8 mouse cellular contexts compared by ENCODE assay signal in the genomic region with DNA sequence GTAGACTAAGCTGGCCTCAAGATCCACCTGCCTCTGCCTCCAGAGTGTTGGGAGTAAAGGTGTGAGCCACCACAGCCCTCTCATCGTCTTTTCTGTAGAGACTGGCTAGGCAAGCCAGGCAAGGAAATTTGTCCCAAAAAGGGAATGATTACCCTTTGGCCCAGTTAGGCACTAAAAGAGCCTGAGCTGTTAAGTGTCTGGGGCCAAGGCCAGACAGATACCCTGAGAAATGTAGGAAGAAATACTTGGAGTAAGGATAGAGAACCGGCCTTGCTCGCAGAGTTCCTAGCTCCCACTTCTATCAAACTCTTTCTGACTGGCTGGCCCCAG. TPM values are rescaled to one million over a fixed set of nuclear protein-coding genes. Genes with fewer than 3 reads are reported as not detected.
A peak's percentile ranks its signal among the peaks of the same experiment; 100 is the strongest.
DNase-seq lines count a peak whose midpoint lies in the region; ATAC-seq lines count a peak whose summit lies in the region.

No protein-coding gene starts in this region.

- DNase-seq in lung, postnatal 10 days = no peak
- no peak for DNase-seq in left cerebral cortex, adult 11 months (ENCODE audit: low spot score)
- no peak for DNase-seq in right cerebral cortex, postnatal 36 days (ENCODE audit: low spot score in 2 of 2)
- no peak for DNase-seq in right cerebral cortex, adult 18-20 months

- H3K9me3 ChIP-seq in lung, embryonic 15.5 days = no peaks in the 10 kb centered on the region
- H3K9me3 ChIP-seq in embryonic facial prominence, embryonic 13.5 days = no peaks in the 10 kb centered on the region
- no peaks in the 10 kb centered on the region for H3K9me3 ChIP-seq in intestine, embryonic 15.5 days
- H3K9me3 ChIP-seq in neural tube, embryonic 13.5 days = no peaks in the 10 kb centered on the region

- 1% methylated on average over 3 of the region's 3 CpGs for WGBS in lung, embryonic 15.5 days
- under 1% methylated on average over 3 of the region's 3 CpGs for WGBS in embryonic facial prominence, embryonic 13.5 days
- under 1% methylated on average over 3 of the region's 3 CpGs for WGBS in intestine, embryonic 15.5 days
- WGBS in neural tube, embryonic 13.5 days = 2% methylated on average over 3 of the region's 3 CpGs

- ATAC-seq in lung, embryonic 15.5 days (ENCODE audit: borderline replicate concordance, extremely low read depth, low FRiP score, low TSS enrichment) = no peak
- no peak for ATAC-seq in embryonic facial prominence, embryonic 13.5 days (ENCODE audit: insufficient number of reproducible peaks, insufficient read depth, low FRiP score, low TSS enrichment, low read depth)
- ATAC-seq in intestine, embryonic 15.5 days = no peak; the same call in none of the 2 replicates
- peak; percentile 34 for ATAC-seq in neural tube, embryonic 13.5 days (ENCODE audit: low read depth)

- peaks cover 13% of the 10 kb centered on the region for H3K36me3 ChIP-seq in lung, embryonic 15.5 days
- peaks cover 25% of the 10 kb centered on the region for H3K36me3 ChIP-seq in embryonic facial prominence, embryonic 13.5 days
- H3K36me3 ChIP-seq in intestine, embryonic 15.5 days = peaks cover 7% of the 10 kb centered on the region; the same call in 1 of the 2 replicates
- H3K36me3 ChIP-seq in neural tube, embryonic 13.5 days = peaks cover 13% of the 10 kb centered on the region

- peak overlapping the region; percentile 70 for H3K4me3 ChIP-seq in lung, embryonic 15.5 days
- peak overlapping the region; percentile 77 for H3K4me3 ChIP-seq in embryonic facial prominence, embryonic 13.5 days
- peak overlapping the region; percentile 76 for H3K4me3 ChIP-seq in intestine, embryonic 15.5 days (replicated peaks)
- peak overlapping the region; percentile 67 for H3K4me3 ChIP-seq in neural tube, embryonic 13.5 days

- H3K4me2 ChIP-seq in lung, embryonic 15.5 days = peak overlapping the region; percentile 69
- peak overlapping the region; percentile 92 for H3K4me2 ChIP-seq in embryonic facial prominence, embryonic 13.5 days
- peak overlapping the region; percentile 87 for H3K4me2 ChIP-seq in intestine, embryonic 15.5 days (replicated peaks)
- peak overlapping the region; percentile 74 for H3K4me2 ChIP-seq in neural tube, embryonic 13.5 days

- H3K9ac ChIP-seq in lung, embryonic 15.5 days = peak overlapping the region; percentile 50
- peak overlapping the region; percentile 89 for H3K9ac ChIP-seq in embryonic facial prominence, embryonic 13.5 days
- peak overlapping the region; percentile 46 for H3K9ac ChIP-seq in intestine, embryonic 15.5 days
- peak overlapping the region; percentile 77 for H3K9ac ChIP-seq in neural tube, embryonic 13.5 days

- H3K27me3 ChIP-seq in lung, embryonic 15.5 days = no peaks in the 10 kb centered on the region
- H3K27me3 ChIP-seq in embryonic facial prominence, embryonic 13.5 days = no peaks in the 10 kb centered on the region
- H3K27me3 ChIP-seq in intestine, embryonic 15.5 days (replicated peaks) = no peaks in the 10 kb centered on the region
- no peaks in the 10 kb centered on the region for H3K27me3 ChIP-seq in neural tube, embryonic 13.5 days

- peaks cover 34% of the 10 kb centered on the region for H3K4me1 ChIP-seq in lung, embryonic 15.5 days
- peaks cover 34% of the 10 kb centered on the region for H3K4me1 ChIP-seq in embryonic facial prominence, embryonic 13.5 days
- peaks cover 22% of the 10 kb centered on the region for H3K4me1 ChIP-seq in intestine, embryonic 15.5 days (replicated peaks)
- H3K4me1 ChIP-seq in neural tube, embryonic 13.5 days (replicated peaks) = peaks cover 30% of the 10 kb centered on the region

- peak overlapping the region; percentile 90 for H3K27ac ChIP-seq in lung, embryonic 15.5 days
- peak overlapping the region; percentile 93 for H3K27ac ChIP-seq in embryonic facial prominence, embryonic 13.5 days
- H3K27ac ChIP-seq in intestine, embryonic 15.5 days = peak overlapping the region; percentile 94
- peak overlapping the region; percentile 91 for H3K27ac ChIP-seq in neural tube, embryonic 13.5 days (replicated peaks)

RNA-seq across cellular contexts. Expression of a gene that starts 0.4 kb away (rescaled TPM):
- polyA plus RNA-seq in lung, embryonic 15.5 days (2015; fragmentation: Nextera tagmentation; extraction: Ambion mirVana) = 94.7 and 102 TPM in 2 replicates
- 86.2 and 92.6 TPM in 2 replicates for polyA plus RNA-seq in embryonic facial prominence, embryonic 13.5 days (2015; fragmentation: Nextera tagmentation; extraction: Ambion mirVana)
- polyA plus RNA-seq in intestine, embryonic 15.5 days (2015; fragmentation: Nextera tagmentation; extraction: Ambion mirVana) = 114 and 119 TPM in 2 replicates
- 42.4 and 54.8 TPM in 2 replicates for polyA plus RNA-seq in neural tube, embryonic 13.5 days (2015; fragmentation: Nextera tagmentation; extraction: Ambion mirVana)

RNA-seq across cellular contexts. Expression of a gene that starts 4.3 kb away (rescaled TPM):
- 6.0 and 6.3 TPM in 2 replicates for polyA plus RNA-seq in lung, embryonic 15.5 days (2015; fragmentation: Nextera tagmentation; extraction: Ambion mirVana)
- polyA plus RNA-seq in embryonic facial prominence, embryonic 13.5 days (2015; fragmentation: Nextera tagmentation; extraction: Ambion mirVana) = 8.9 and 9.1 TPM in 2 replicates
- polyA plus RNA-seq in intestine, embryonic 15.5 days (2015; fragmentation: Nextera tagmentation; extraction: Ambion mirVana) = 10.7 and 14.5 TPM in 2 replicates
- polyA plus RNA-seq in neural tube, embryonic 13.5 days (2015; fragmentation: Nextera tagmentation; extraction: Ambion mirVana) = 3.3 and 3.5 TPM in 2 replicates

RNA-seq across cellular contexts. Expression of a gene that starts 6.4 kb away (rescaled TPM):
- 19.9 and 21.1 TPM in 2 replicates for polyA plus RNA-seq in lung, embryonic 15.5 days (2015; fragmentation: Nextera tagmentation; extraction: Ambion mirVana)
- 25.9 and 26.9 TPM in 2 replicates for polyA plus RNA-seq in embryonic facial prominence, embryonic 13.5 days (2015; fragmentation: Nextera tagmentation; extraction: Ambion mirVana)
- polyA plus RNA-seq in intestine, embryonic 15.5 days (2015; fragmentation: Nextera tagmentation; extraction: Ambion mirVana) = 18.6 and 19.0 TPM in 2 replicates
- 23.7 and 27.0 TPM in 2 replicates for polyA plus RNA-seq in neural tube, embryonic 13.5 days (2015; fragmentation: Nextera tagmentation; extraction: Ambion mirVana)

RNA-seq across cellular contexts. Expression of a gene that starts 16.2 kb away (rescaled TPM):
- 90.2 and 100 TPM in 2 replicates for polyA plus RNA-seq in lung, embryonic 15.5 days (2015; fragmentation: Nextera tagmentation; extraction: Ambion mirVana)
- polyA plus RNA-seq in embryonic facial prominence, embryonic 13.5 days (2015; fragmentation: Nextera tagmentation; extraction: Ambion mirVana) = 107 and 113 TPM in 2 replicates
- 111 and 113 TPM in 2 replicates for polyA plus RNA-seq in intestine, embryonic 15.5 days (2015; fragmentation: Nextera tagmentation; extraction: Ambion mirVana)
- 85.9 and 90.3 TPM in 2 replicates for polyA plus RNA-seq in neural tube, embryonic 13.5 days (2015; fragmentation: Nextera tagmentation; extraction: Ambion mirVana)

RNA-seq across cellular contexts. Expression of a gene that starts 17.4 kb away (rescaled TPM):
- polyA plus RNA-seq in lung, embryonic 15.5 days (2015; fragmentation: Nextera tagmentation; extraction: Ambion mirVana) = 3.4 and 4.8 TPM in 2 replicates
- 4.9 and 5.6 TPM in 2 replicates for polyA plus RNA-seq in embryonic facial prominence, embryonic 13.5 days (2015; fragmentation: Nextera tagmentation; extraction: Ambion mirVana)
- 2.3 and 3.9 TPM in 2 replicates for polyA plus RNA-seq in intestine, embryonic 15.5 days (2015; fragmentation: Nextera tagmentation; extraction: Ambion mirVana)
- polyA plus RNA-seq in neural tube, embryonic 13.5 days (2015; fragmentation: Nextera tagmentation; extraction: Ambion mirVana) = 5.9 and 7.4 TPM in 2 replicates
